Comparison of ENCODE assay signal across 22 mouse cellular contexts in genomic region chr5:130043741-130044140, GRCm38 (mm10). TPM values are rescaled to one million over a fixed set of nuclear protein-coding genes. Genes with fewer than 3 reads are reported as not detected.
DNase-seq lines count a peak whose midpoint lies in the region; ATAC-seq and TF ChIP-seq lines count a peak whose summit lies in the region.
"Had no signal": no experiment of that assay in that cellular context is flagged by ENCODE, and none has a peak within 500 bp of the region (broad histone marks: within the 10 kb centered on the region; RNA-seq: fewer than 3 reads in every experiment).

No protein-coding gene starts in this region.

- TF ChIP-seq POLR2A in testis, adult 2 months (IDR thresholded peaks at IDR 0.05; ENCODE audit: control insufficient read depth, low read depth, low read length), result no peak

- no peak for TF ChIP-seq CTCF in gastrocnemius, adult 2 months (IDR thresholded peaks at IDR 0.05)
- TF ChIP-seq CTCF in testis, adult 2 months (IDR thresholded peaks at IDR 0.05; ENCODE audit: control insufficient read depth, insufficient read depth, insufficient replicate concordance, low read depth, low read length), result no peak

- H3K9ac ChIP-seq in kidney, embryonic 15.5 days, result no peak overlapping the region
- no peak overlapping the region for H3K9ac ChIP-seq in forebrain, embryonic 11.5 days (ENCODE audit: low read length)
- H3K9ac ChIP-seq: embryonic facial prominence, embryonic 12.5 days; heart, embryonic 15.5 days; hindbrain, embryonic 13.5 days; limb, embryonic 13.5 days; liver, embryonic 15.5 days; midbrain, embryonic 12.5 days; neural tube, embryonic 12.5 days had no signal

- no peak for ATAC-seq in kidney, embryonic 15.5 days (replicated peaks; ENCODE audit: low FRiP score)
- no peak for ATAC-seq in forebrain, embryonic 11.5 days (replicated peaks; ENCODE audit: low FRiP score)
- ATAC-seq: forebrain, embryonic 16.5 days; intestine, embryonic 16.5 days had no signal

- no peaks in the 10 kb centered on the region for H3K9me3 ChIP-seq in kidney, embryonic 15.5 days (replicated peaks)
- H3K9me3 ChIP-seq in forebrain, embryonic 11.5 days (ENCODE audit: control insufficient read depth, low read length), result no peaks in the 10 kb centered on the region
- H3K9me3 ChIP-seq: embryonic facial prominence, embryonic 12.5 days; heart, embryonic 10.5 days; heart, embryonic 15.5 days; hindbrain, embryonic 13.5 days; limb, embryonic 13.5 days; liver, embryonic 15.5 days; megakaryocyte, embryonic 14.5 days; midbrain, embryonic 12.5 days; neural tube, embryonic 12.5 days had no signal

- intact Hi-C loops in gastrocnemius, adult 2 months (cut with DNase I), result loop anchor here (1.0 kb wide), 1 partner anchor 96 kb away; no protein-coding TSS in a partner anchor

- H3K4me1 ChIP-seq in kidney, embryonic 15.5 days, result no peaks in the 10 kb centered on the region
- H3K4me1 ChIP-seq in testis, adult 2 months (ENCODE audit: control insufficient read depth, insufficient read depth, low read length), result no peaks in the 10 kb centered on the region
- no peaks in the 10 kb centered on the region for H3K4me1 ChIP-seq in forebrain, embryonic 11.5 days (replicated peaks; ENCODE audit: control insufficient read depth, insufficient read depth, low read length)
- H3K4me1 ChIP-seq: embryonic facial prominence, embryonic 12.5 days; hindbrain, embryonic 13.5 days; limb, embryonic 13.5 days; midbrain, embryonic 12.5 days; neural tube, embryonic 12.5 days had no signal

- H3K36me3 ChIP-seq in kidney, embryonic 15.5 days, result peaks cover 90% of the 10 kb centered on the region
- peaks cover 18% of the 10 kb centered on the region for H3K36me3 ChIP-seq in testis, adult 2 months (ENCODE audit: control insufficient read depth, insufficient read depth, low read length)
- H3K36me3 ChIP-seq in forebrain, embryonic 11.5 days (ENCODE audit: control insufficient read depth, insufficient read depth, low read length), result peaks cover 10% of the 10 kb centered on the region

- no peak for DNase-seq in gastrocnemius, adult 2 months
- DNase-seq in gastrocnemius, postnatal 4 days (ENCODE audit: low spot score in 2 of 2), result no peak
- DNase-seq in kidney, adult 9 months, result peak; percentile 51
- DNase-seq in testis, postnatal 10 days (ENCODE audit: low spot score), result no peak
- no peak for DNase-seq in forebrain, embryonic 11.5 days (ENCODE audit: low spot score)
- DNase-seq: embryo, embryonic 11 days had no signal

- H3K4me2 ChIP-seq in kidney, embryonic 15.5 days, result no peak overlapping the region
- no peak overlapping the region for H3K4me2 ChIP-seq in forebrain, embryonic 11.5 days (ENCODE audit: low read depth, low read length, severe bottlenecking)
- H3K4me2 ChIP-seq: embryonic facial prominence, embryonic 12.5 days; heart, embryonic 15.5 days; hindbrain, embryonic 13.5 days; limb, embryonic 13.5 days; liver, embryonic 15.5 days; midbrain, embryonic 12.5 days; neural tube, embryonic 12.5 days had no signal

- H3K4me3 ChIP-seq in gastrocnemius, adult 2 months, result no peak overlapping the region
- no peak overlapping the region for H3K4me3 ChIP-seq in kidney, embryonic 15.5 days (replicated peaks)
- H3K4me3 ChIP-seq in testis, adult 2 months (ENCODE audit: control insufficient read depth, low read depth, low read length), result no peak overlapping the region
- no peak overlapping the region for H3K4me3 ChIP-seq in forebrain, embryonic 11.5 days (ENCODE audit: low read depth, low read length)
- H3K4me3 ChIP-seq: embryonic facial prominence, embryonic 12.5 days; heart, embryonic 10.5 days; heart, embryonic 15.5 days; hindbrain, embryonic 13.5 days; limb, embryonic 13.5 days; liver, embryonic 15.5 days; megakaryocyte, embryonic 14.5 days; midbrain, embryonic 12.5 days; myocyte; neural tube, embryonic 12.5 days had no signal

- no peaks in the 10 kb centered on the region for H3K27me3 ChIP-seq in kidney, embryonic 15.5 days
- H3K27me3 ChIP-seq in testis, adult 2 months (ENCODE audit: control insufficient read depth, insufficient read depth, low read length), result no peaks in the 10 kb centered on the region
- no peaks in the 10 kb centered on the region for H3K27me3 ChIP-seq in forebrain, embryonic 11.5 days (ENCODE audit: control insufficient read depth, insufficient read depth, low read length)
- H3K27me3 ChIP-seq: embryonic facial prominence, embryonic 12.5 days; hindbrain, embryonic 13.5 days; limb, embryonic 13.5 days; liver, embryonic 15.5 days; megakaryocyte, embryonic 14.5 days; midbrain, embryonic 12.5 days; neural tube, embryonic 12.5 days; Patski had no signal

- peak overlapping the region; percentile 77 for H3K27ac ChIP-seq in gastrocnemius, adult 2 months
- no peak overlapping the region for H3K27ac ChIP-seq in kidney, embryonic 15.5 days
- 0 out of 2 replicates have a peak overlapping the region, but pooled peaks have one; percentile 17 for H3K27ac ChIP-seq in testis, adult 2 months (ENCODE audit: control insufficient read depth, insufficient read depth, low read depth, low read length)
- H3K27ac ChIP-seq in forebrain, embryonic 11.5 days (ENCODE audit: low read depth, low read length), result no peak overlapping the region
- H3K27ac ChIP-seq: embryonic facial prominence, embryonic 12.5 days; heart, embryonic 10.5 days; heart, embryonic 15.5 days; hindbrain, embryonic 13.5 days; limb, embryonic 13.5 days; liver, embryonic 15.5 days; midbrain, embryonic 12.5 days; neural tube, embryonic 12.5 days; stomach, postnatal 0 days had no signal

- 88% methylated on average over 3 of the region's 3 CpGs for WGBS in kidney, embryonic 15.5 days
- 89% methylated on average over 3 of the region's 3 CpGs for WGBS in forebrain, embryonic 11.5 days

RNA-seq across cellular contexts. Expression of gene Crcp, which starts 14.7 kb away (rescaled TPM):
- total RNA-seq in gastrocnemius, adult 2 months (2021), result 10 to 100 TPM; 18.7 to 19.3 TPM
- 10 to 100 TPM; 14.4 to 16.3 TPM for total RNA-seq in gastrocnemius, postnatal 4 days (2021)
- 39.0 and 40.6 TPM in 2 replicates for polyA plus RNA-seq in kidney, embryonic 15.5 days (2015; fragmentation: Nextera tagmentation; extraction: Ambion mirVana)
- 56.0 and 56.5 TPM in 2 replicates for polyA plus RNA-seq in testis, adult 2 months (2012; rRNA removed)
- polyA plus RNA-seq in forebrain, embryonic 11.5 days (2014; fragmentation: Nextera tagmentation; extraction: Ambion mirVana), result 36.4 and 39.0 TPM in 2 replicates

RNA-seq across cellular contexts. Expression of gene Asl, which starts 14.7 kb away (rescaled TPM):
- 10 to 100 TPM in 1 of 2 experiments, 1 to 10 TPM in 1; 9.3 to 13.2 TPM for total RNA-seq in gastrocnemius, adult 2 months (2021)
- 10 to 100 TPM; 13.0 to 14.8 TPM for total RNA-seq in gastrocnemius, postnatal 4 days (2021)
- polyA plus RNA-seq in kidney, embryonic 15.5 days (2015; fragmentation: Nextera tagmentation; extraction: Ambion mirVana), result 49.9 and 50.6 TPM in 2 replicates
- polyA plus RNA-seq in testis, adult 2 months (2012; rRNA removed), result 16.5 and 17.1 TPM in 2 replicates
- 27.0 and 33.4 TPM in 2 replicates for polyA plus RNA-seq in forebrain, embryonic 11.5 days (2014; fragmentation: Nextera tagmentation; extraction: Ambion mirVana)

RNA-seq across cellular contexts. Expression of gene Tpst1, which starts 29.4 kb away (rescaled TPM):
- total RNA-seq in gastrocnemius, adult 2 months (2021), result 1 to 10 TPM; 3.7 to 5.4 TPM
- 10 to 100 TPM; 40.6 to 41.8 TPM for total RNA-seq in gastrocnemius, postnatal 4 days (2021)
- polyA plus RNA-seq in kidney, embryonic 15.5 days (2015; fragmentation: Nextera tagmentation; extraction: Ambion mirVana), result 67.7 and 72.5 TPM in 2 replicates
- 58.7 and 59.6 TPM in 2 replicates for polyA plus RNA-seq in testis, adult 2 months (2012; rRNA removed)
- 60.8 and 62.7 TPM in 2 replicates for polyA plus RNA-seq in forebrain, embryonic 11.5 days (2014; fragmentation: Nextera tagmentation; extraction: Ambion mirVana)

RNA-seq across cellular contexts. Expression of gene Gusb, which starts 40.9 kb away (rescaled TPM):
- 1 to 10 TPM; 5.6 to 8.3 TPM for total RNA-seq in gastrocnemius, adult 2 months (2021)
- total RNA-seq in gastrocnemius, postnatal 4 days (2021), result 10 to 100 TPM; 25.1 to 28.6 TPM
- 53.7 and 55.2 TPM in 2 replicates for polyA plus RNA-seq in kidney, embryonic 15.5 days (2015; fragmentation: Nextera tagmentation; extraction: Ambion mirVana)
- polyA plus RNA-seq in testis, adult 2 months (2012; rRNA removed), result 6.2 and 7.7 TPM in 2 replicates
- 26.7 and 29.9 TPM in 2 replicates for polyA plus RNA-seq in forebrain, embryonic 11.5 days (2014; fragmentation: Nextera tagmentation; extraction: Ambion mirVana)

Comparison
In these comparisons a context has a peak if more than half of its experiments do, and no peak if none do; other contexts are left out.
1. H3K27ac ChIP-seq: peak in gastrocnemius, adult 2 months (single experiment) and testis, adult 2 months (single experiment); none in kidney, embryonic 15.5 days (single experiment) and forebrain, embryonic 11.5 days (single experiment).